Mouse (Mus musculus) kidney, postnatal 10 days (tissue): Measurements from ENCODE around the gene Bmt2.

Source experiments
- DNase-seq: peaks from one replicate; pipeline ENCODE4 v3.0.0; 2021; ENCODE audit warnings: mixed read lengths

Bmt2 gene

DNA sequence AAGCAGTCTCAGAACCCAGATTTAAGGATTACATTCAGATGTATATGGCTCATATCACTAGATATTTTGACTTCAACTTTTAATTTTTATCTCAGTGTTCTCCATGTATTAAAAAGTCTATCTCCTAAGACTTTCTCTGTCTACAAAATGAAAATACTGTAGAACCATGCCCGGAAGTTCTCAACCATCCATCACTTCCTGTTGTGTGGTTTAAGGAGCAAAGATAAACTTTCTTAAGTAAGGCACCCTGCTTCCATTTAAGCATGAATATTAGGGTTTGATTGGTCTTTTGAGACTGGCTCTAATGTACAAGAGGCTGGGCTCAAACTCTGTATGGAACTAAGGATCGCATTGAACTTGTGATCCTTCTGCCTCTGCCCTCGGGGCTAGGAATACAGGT is 63.2 kb downstream of the Bmt2 start:
- DNase-seq, result no peak

DNA sequence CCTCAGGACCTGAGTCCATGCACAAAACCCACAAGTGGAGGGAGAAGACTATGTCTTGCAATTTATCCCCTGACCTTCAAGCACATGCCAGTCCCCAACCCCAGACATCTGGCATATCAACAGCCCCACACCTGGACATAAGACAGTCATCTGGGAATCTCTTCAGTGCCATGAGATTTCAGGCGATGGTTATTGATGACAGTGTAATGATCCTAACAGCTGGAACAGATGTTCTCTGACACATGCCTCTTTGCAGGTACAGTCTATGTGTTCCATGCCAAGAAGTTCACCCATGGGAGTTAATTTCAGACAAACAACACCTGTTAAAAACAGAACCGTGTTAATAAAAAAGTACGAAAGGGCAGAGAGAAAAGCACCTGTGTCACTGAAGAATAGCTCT is 64.1 kb downstream of the Bmt2 start:
- DNase-seq, result no peak

DNA sequence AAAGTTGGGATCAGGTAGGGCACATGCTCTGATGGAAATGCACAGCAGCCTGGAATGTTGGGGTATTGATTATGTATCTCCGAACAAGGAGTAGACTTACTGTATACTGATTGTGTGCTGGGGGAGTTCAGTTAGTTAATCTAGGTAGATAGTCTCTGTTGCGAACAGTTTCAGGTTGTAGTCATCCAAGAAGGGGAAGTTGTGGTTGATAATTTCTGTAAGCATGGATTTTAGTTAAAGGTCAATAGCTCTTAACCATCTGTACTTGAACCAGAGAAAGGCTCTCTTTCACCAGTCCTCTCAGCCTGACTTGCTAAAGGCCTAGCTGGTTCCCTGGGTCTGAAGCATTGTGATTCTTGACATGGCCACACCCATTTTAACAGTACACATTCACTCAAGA is 66.9 kb downstream of the Bmt2 start:
- DNase-seq, result no peak

DNA sequence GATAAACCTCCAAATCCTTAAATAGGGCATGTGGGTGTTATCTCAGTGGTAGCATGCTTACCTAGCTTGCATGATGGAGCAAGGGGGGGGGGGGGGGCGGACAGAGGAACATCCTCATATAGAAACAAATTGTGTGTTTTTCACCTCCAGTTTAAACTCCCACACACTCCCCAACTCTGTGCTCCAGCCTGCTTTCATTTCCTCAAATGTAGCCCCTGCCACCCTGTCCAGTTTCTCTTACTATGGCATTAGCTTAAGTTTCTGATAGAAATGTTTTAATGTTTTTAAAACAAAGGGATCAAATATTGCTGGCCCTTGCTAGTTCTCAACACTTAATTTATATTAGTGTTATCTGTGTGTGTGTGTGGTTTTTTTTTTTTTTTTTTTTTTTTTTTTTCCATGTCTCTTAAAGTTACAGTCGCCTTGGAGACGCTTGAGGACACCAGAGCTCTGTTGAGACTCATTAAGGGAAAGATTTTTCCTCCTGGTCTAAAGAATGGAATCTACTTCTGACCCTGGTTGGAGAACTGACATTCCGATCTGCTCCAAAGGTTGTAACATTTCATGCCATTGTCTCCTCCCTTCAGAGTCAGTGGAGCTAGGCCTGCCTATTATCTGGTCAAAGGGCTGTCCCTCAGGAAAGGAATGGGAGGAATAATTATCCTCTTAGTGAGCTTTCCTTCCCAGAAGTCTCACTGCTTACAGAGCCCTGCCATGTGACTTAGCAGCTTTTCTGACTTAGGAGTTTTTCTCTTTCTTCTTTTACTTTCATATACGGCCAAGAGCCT is 68.2 kb downstream of the Bmt2 start:
- no peak for DNase-seq

DNA sequence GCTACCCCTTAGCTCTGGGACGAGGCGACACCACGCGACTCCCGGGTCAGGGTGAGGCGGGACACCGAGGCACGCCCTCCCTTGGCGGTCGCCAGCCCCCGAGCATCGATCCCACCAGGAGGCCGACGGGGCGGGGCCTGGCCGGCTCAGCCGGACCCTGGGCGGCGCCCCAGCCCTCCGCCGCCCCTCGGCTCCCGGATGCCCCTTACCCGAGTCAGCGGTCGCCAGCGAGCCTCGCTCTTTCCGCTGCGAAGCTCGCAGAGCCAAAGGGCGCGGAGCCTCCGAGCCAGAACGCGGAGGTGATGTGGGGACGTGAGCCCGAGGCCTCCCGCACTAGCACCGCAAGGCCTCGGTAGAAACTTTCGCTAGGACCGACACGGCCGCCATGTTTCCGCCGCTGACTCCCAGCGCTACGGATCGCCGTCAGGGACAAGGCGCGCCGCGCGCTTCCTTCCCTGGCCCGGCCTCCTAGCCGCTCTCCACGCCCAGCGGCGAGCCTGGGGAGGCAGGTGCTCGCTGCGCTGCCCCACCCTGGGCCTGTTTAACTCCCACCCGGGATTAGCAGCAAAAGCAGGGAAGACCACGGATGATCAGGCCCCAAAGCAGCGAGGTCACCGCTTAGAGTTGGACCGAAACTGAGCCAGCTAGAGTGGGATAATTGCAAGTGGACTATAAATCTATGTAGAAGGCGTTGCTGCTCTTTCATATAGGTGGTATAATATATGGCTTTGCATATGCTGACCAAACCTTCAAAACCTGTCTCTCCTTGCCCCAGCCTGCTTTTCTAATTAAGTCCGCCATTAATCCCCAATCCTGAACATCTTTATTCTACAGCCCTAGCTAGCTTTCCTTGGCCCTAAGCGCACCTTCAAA is 69.9 kb downstream of the Bmt2 start, which contains the start of gene Tmem168:
Gene Tmem168, minus strand, starts transcription at position 480 of the 873 bp plus-strand sequence.
- peak; percentile 96 for DNase-seq

DNA sequence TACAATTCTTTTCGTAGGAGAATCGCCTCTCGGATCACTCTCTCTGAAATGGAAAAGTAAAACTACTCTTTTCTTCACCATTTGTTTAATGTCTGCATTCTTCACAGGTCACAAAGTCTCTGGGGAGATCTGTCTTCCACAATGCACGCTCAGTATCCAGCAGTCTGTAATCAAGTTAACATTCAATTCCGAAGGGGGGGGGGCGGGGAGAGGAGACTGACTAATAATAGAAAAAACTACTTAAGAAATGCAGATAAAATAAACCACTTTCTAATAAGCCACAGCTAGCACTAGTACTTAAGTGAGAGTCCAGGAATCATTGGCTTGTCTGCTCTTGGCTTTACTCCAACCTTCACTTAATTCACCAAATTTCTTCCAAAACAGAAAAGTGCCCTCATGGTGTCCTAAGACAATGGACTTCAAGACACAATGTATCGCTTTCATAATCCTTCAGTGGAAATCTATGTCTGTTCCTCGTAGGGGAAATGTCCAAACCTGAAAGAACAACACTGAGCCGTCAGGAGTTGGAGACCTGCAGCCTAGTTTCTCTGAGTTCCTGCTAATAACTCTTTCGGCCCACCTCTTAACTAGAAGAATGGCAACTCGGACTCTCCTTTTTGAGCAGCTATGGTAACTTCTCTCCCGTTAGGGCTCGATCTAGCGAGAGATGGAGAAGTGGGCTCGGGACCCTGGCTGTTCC is 70.7 kb downstream of the Bmt2 start:
- no peak for DNase-seq

GRCm38 (mm10) chr6:13606394-13606793 is 71.4 kb downstream of the Bmt2 start:
- DNase-seq, result no peak

DNA sequence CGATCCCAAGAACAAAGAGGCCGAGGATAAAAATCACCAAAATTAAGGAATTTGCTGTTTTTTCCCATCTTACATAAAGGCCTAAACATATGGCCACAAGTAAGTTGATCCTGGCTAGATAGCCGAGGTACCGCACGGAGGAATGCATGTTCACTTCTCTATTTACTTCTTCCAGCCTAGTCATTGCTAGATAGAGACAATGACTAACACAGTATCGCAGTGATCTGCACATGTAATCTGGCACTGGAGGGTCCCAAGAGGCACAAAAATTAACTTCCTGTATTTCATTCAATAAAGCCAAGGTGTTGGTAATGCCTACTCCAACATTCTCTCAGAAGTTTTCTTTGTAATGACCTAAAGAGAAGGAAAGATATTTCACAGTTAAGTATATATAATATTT is 74.6 kb downstream of the Bmt2 start:
- no peak for DNase-seq

GRCm38 (mm10) chr6:13601587-13601986 is 76.2 kb downstream of the Bmt2 start:
- DNase-seq, result peak; percentile 44

DNA sequence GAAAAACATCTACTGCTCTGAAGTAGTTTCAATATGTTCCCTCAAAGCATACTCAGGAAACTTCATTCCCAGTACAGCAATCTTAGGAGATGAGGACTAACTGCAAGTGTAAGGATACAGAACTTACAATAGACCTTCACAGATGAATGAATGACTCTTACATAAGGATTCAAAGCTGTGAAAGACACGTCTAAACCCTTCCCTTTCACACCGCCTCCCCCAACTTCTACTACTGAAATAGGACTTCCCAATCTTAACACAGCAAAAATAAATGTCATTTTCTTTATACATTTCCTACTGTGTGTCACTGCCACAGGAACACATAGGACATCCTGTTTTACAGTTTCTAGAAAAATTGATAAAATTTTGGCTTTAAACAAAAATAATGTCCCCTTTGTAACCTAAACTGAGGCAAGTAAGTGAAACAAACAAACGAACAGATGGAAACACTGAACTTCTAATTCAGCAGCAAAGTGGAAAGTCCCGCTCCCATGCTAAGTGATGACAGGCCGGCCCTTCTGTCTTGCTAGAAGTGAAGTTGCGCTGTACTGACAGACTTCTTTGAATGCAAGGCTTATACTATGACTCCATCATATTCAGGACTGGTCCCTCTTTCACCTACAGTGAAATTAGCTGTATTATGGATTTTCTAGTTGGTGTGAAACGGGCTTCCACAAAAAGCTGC is 79.4 kb downstream of the Bmt2 start:
- no peak for DNase-seq

- DNase-seq, result no peak
These were observed 84.9 kb downstream of the Bmt2 start for GRCm38 (mm10) chr6:13592729-13593345.

- DNase-seq, result peak; percentile 75
These were observed 91.2 kb downstream of the Bmt2 start for GRCm38 (mm10) chr6:13586560-13586959.

DNA sequence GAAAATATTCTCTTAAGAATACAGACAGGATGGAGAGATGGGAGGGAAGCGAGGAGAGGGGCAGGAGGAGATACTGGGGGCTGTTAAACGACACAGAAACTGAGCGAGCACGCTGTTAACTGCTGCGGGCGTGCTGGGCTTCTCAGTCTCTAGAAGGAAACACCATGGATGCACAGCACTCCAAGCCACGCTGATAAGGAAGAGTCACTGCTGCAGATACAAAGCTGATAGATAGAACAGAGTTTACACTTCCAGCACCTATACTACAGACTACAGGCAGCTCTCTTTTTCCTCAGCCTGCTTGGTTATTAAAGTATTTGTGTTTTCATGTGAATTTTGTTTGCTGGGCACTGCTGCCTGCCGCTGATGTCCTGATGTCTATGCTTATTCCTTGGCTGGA is 91.6 kb downstream of the Bmt2 start:
- no peak for DNase-seq

DNA sequence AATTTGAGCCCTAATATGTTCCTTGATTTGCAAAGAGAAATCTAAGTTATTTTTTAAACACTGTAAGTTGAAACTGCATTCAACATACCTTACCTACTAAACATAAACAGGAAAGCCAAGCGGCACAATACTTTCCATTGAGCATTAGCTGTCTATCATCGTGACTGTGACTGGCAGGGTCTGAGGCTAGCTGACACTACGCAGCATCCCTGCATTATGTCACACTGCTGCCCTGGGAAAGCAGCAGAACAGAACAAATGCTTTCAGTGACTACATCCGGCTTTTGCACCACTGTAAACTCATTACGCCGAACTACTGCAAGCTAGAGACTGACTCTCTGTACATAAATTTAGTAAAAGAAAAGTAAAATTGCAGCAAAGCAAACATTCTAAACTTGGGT is 93.0 kb downstream of the Bmt2 start:
- no peak for DNase-seq

DNA sequence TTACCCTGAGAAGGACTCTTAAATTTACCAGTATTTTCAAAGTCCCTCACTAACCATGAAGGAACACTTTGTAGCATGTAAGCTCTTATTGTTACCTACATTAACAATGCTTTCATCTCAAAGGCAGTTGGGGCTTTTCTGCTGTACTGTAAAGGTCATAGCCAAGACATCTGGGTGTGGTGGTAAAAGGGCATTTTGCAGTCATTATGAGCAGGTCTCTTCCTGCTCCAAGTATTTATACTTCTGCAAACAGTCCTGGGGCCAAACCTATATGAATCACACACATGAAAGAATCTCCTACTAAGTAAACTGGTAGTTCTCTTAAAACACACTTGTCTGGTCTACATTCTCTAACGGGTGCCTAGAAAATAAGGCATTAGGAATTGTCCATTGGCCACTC is 95.7 kb downstream of the Bmt2 start:
- DNase-seq, result no peak
